Mouse (Mus musculus) MEL (cell line): Measurements from ENCODE around the gene Inhbe.

Source experiments
- CHD2 ChIP-seq: IDR thresholded peaks from 2 replicates; pipeline ENCODE4 v1.6.1; 2011; ENCODE audit warnings: low read length, improper control_type of control experiment
- CTCF ChIP-seq, 3 experiments: IDR thresholded peaks in 2 of 3; conservative IDR thresholded peaks in 1 of 3; 2 replicates each; pipeline ENCODE4 v1.5.1; 2011 to 2012; ENCODE audit warnings: low read length in 3 of 3, low read depth in 2 of 3, mild to moderate bottlenecking in 2 of 3, improper control_type of control experiment in 1 of 3, inconsistent platforms in 1 of 3, mixed read lengths in 1 of 3, moderate library complexity in 1 of 3; ENCODE audit not compliant: control insufficient read depth in 1 of 3, insufficient read depth in 1 of 3, poor library complexity in 1 of 3, severe bottlenecking in 1 of 3
- E2F4 ChIP-seq: IDR thresholded peaks from 2 replicates; pipeline ENCODE4 v1.6.1; 2011; ENCODE audit warnings: low read depth, low read length, improper control_type of control experiment, borderline replicate concordance
- MAFK ChIP-seq: IDR thresholded peaks from 2 replicates; pipeline ENCODE4 v1.6.1; 2011; ENCODE audit warnings: low read depth, mild to moderate bottlenecking, low read length, improper control_type of control experiment, borderline replicate concordance
- MAX ChIP-seq: IDR thresholded peaks from 2 replicates; pipeline ENCODE4 v1.6.1; 2011; ENCODE audit warnings: low read length, improper control_type of control experiment
- MXI1 ChIP-seq: IDR thresholded peaks from 2 replicates; pipeline ENCODE4 v1.6.1; 2011; ENCODE audit warnings: mild to moderate bottlenecking, low read depth, low read length, improper control_type of control experiment
- POLR2A ChIP-seq, 2 experiments: IDR thresholded peaks; 2 replicates each; pipeline ENCODE4 v1.6.1; 2011 to 2012; ENCODE audit warnings: low read length in 2 of 2, mild to moderate bottlenecking in 2 of 2, control low read depth in 1 of 2, improper control_type of control experiment in 1 of 2, low read depth in 1 of 2, moderate library complexity in 1 of 2; ENCODE audit not compliant: control insufficient read depth in 1 of 2, insufficient read depth in 1 of 2, poor library complexity in 1 of 2
- POLR2AphosphoS5 ChIP-seq: IDR thresholded peaks from 2 replicates; pipeline ENCODE4 v1.6.1; 2012; ENCODE audit warnings: low read depth, borderline replicate concordance, mild to moderate bottlenecking, inconsistent platforms, low read length, moderate library complexity, mixed read lengths
- SIN3A ChIP-seq: IDR thresholded peaks from 2 replicates; pipeline ENCODE4 v1.6.1; 2012; ENCODE audit warnings: low read length, improper control_type of control experiment, inconsistent platforms
- SMC3 ChIP-seq: IDR thresholded peaks from 2 replicates; pipeline ENCODE4 v1.6.1; 2011; ENCODE audit warnings: low read depth, low read length, improper control_type of control experiment
- TAL1 ChIP-seq: IDR thresholded peaks from 2 replicates; pipeline ENCODE4 v1.6.1; 2012; ENCODE audit warnings: mild to moderate bottlenecking, inconsistent platforms, low read length, moderate library complexity, mixed read lengths
- TBP ChIP-seq: IDR thresholded peaks from 2 replicates; pipeline ENCODE4 v1.8.0; 2011; ENCODE audit warnings: low read depth, low read length, improper control_type of control experiment
- USF1 ChIP-seq: IDR thresholded peaks from 2 replicates; pipeline ENCODE4 v1.6.1; 2014; ENCODE audit warnings: low read depth, mild to moderate bottlenecking, inconsistent platforms, low read length, improper control_type of control experiment, moderate library complexity
- ZC3H11A ChIP-seq: IDR thresholded peaks from 2 replicates; pipeline ENCODE4 v1.6.1; 2012; ENCODE audit warnings: low read depth, mild to moderate bottlenecking, inconsistent platforms, low read length, improper control_type of control experiment

- TF ChIP-seq MXI1 = no peak
- no peak for TF ChIP-seq SIN3A
- no peak for TF ChIP-seq ZC3H11A
- no peak for TF ChIP-seq CTCF (IDR thresholded peaks at IDR 0.05 in 2 of 3, conservative IDR thresholded peaks at IDR 0.05 in 1 of 3; ENCODE audit: control insufficient read depth in 1 of 3, insufficient read depth in 1 of 3, low read depth in 2 of 3, low read length in 3 of 3, poor library complexity in 1 of 3, severe bottlenecking in 1 of 3)
- no peak for TF ChIP-seq MAFK
- no peak for TF ChIP-seq TAL1
- TF ChIP-seq CHD2 = no peak
- TF ChIP-seq USF1 = no peak
- TF ChIP-seq TBP = no peak
- TF ChIP-seq POLR2A (IDR thresholded peaks at IDR 0.05; ENCODE audit: control insufficient read depth in 1 of 2, insufficient read depth in 1 of 2, low read depth in 1 of 2, low read length in 2 of 2, poor library complexity in 1 of 2) = no peak
- TF ChIP-seq MAX = no peak
- no peak for TF ChIP-seq POLR2AphosphoS5
- no peak for TF ChIP-seq SMC3
- TF ChIP-seq E2F4 = no peak
Observed at GRCm38 (mm10) chr10:127321621-127322020, 32.6 kb downstream of the Inhbe start, which contains the start of gene Arhgap9.
